Mouse (Mus musculus) adrenal gland, postnatal 25 days (tissue): ENCODE results near the gene Nfyc. TPM values are rescaled to one million over a fixed set of nuclear protein-coding genes. Genes with fewer than 3 reads are reported as not detected.
A peak's percentile ranks its signal among the peaks of the same experiment; 100 is the strongest.

Experiments used
- DNase-seq: peaks from one replicate; pipeline ENCODE4 v3.0.0; 2021; ENCODE audit warnings: mixed read lengths
- microRNA-seq, 2 experiments: library from miRNA; unstranded; fragments of <30 nt; microRNA quantifications; one replicate each; pipeline ENCODE4 v1.2.0; 2021
- total RNA-seq: library from RNA; stranded (reverse); gene quantifications from 2 replicates; pipeline ENCODE4 v1.2.3, GENCODE M21; 2021

Gene Nfyc
- total RNA-seq, 1 experiment from 2014 or later = 62.8 TPM

DNA sequence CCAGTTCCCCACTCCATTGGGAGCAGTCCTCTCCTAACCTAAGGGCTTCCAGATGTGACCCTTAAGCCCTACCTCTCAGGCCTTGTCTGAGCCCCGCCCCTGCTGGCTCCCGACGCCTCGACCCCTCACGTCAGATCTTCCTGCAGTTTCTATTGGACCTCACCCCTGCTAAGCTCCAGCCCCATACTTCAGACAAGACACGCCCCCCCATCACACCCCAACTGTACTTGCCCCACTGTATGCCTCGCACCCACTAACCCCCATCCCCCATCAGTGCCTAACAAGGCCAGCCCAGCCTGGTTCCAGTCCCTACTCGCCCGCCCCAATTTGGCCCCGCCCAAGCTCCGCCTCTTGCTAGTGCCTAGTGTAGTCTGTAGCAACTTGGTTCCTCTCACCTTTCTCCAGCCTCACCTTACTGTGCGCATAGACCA, 115.2 kb downstream of the Nfyc start:
- DNase-seq = peak; percentile 78

DNA sequence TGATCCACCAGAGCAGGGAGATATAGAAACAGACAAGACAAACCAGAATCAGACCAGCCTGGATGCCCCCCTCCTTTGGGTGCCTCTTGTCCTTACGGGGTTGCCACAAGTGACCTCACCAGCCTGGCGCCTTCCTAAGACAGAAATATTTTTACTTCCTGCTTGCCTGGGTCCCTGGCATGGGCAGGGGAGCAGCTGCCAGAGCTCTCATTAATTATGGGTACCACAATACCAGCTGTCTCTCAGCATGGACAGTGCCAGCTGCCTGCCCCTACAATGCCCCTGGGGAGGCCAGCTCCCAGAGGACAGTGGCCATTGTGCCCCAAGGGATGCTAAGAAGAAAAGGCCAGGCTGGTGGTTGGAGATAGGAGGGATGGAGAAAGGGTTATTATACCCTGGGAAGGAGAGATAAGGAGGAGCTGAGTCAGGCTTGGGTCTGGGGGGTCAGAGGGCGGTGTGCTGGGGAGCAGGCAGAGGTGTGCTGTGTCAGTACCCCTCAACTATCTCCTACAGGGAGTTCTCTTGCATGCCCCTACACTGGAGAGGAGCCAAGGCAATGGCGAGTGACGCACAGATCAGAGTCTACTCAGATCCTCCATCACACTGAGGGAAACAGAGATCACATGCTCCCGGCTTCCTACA, 117.4 kb downstream of the Nfyc start:
- DNase-seq = no peak

DNA sequence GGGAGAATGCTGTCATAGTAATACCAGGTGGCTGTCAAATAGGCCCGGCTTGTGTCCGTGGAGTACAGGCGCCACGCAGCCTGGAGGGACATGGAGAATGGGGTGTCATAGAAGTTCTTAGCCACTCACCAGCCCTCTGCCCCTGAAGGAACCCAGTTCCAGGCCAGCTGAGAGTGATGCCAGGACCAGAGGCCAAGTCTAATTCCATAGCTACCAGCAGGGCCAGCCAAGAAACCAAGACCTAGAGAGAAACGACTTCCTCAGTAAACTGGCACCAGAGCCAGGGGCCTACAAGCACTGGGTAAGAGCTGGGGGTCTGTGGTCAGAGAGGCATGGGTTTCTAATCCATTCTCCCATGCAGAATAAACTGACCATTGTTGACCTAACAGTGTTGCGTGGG, 118.4 kb downstream of the Nfyc start:
- no peak for DNase-seq

DNA sequence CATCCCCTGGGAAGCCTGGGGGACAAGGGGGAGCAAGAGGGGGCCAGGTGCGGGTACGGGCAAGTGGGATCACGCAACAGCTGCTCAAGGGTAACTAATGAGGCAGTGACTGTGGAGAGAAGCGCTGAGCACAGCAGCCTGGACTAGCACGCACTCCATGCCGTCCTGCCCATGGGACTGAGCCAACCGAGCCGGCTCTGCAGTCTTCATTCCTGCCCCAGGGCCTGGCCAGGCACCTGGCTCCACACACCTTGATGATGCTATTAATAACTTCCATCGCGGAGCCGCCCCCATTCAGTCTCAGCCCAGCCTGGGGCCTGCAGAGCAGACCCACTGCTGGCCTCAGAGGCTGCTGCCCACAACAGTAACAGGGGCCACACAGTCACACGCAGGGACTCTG, 119.1 kb downstream of the Nfyc start:
- no peak for DNase-seq

Small RNAs within 50 kb of the gene (microRNA-seq; reads per million reads assigned to microRNA genes)
- gene Gm23936 (0 reads per million in 2 experiments), gene Mir30c-1 (247 to 280 reads per million in 2 experiments), gene Mir30e (0 reads per million in 2 experiments), gene Mir30f (0 reads per million in 2 experiments)

Other genes starting within 250 kb of the Nfyc start
- not detected in 2 replicates for gene Gm8439, start 242.8 kb downstream of the Nfyc start, total RNA-seq
- gene Cited4, start 165.0 kb downstream of the Nfyc start, total RNA-seq = 61.7 and 80.0 TPM in 2 replicates
- gene Kcnq4, start 83.0 kb downstream of the Nfyc start, total RNA-seq = 1.5 and 2.0 TPM in 2 replicates
- gene Rims3, start 23.2 kb upstream of the Nfyc start, total RNA-seq = 6.4 and 11.1 TPM in 2 replicates
- gene Exo5, start 93.4 kb upstream of the Nfyc start, total RNA-seq = 11.6 and 12.9 TPM in 2 replicates
- 3.4 and 4.9 TPM in 2 replicates for gene Zfp69, start 120.1 kb upstream of the Nfyc start, total RNA-seq
- 31.5 and 35.7 TPM in 2 replicates for gene Smap2, start 185.7 kb upstream of the Nfyc start, total RNA-seq
- 0.46 and 0.71 TPM in 2 replicates for gene Col9a2, start 207.8 kb upstream of the Nfyc start, total RNA-seq